Mouse (Mus musculus): ENCODE results near the gene Cmtm4.

DNA sequence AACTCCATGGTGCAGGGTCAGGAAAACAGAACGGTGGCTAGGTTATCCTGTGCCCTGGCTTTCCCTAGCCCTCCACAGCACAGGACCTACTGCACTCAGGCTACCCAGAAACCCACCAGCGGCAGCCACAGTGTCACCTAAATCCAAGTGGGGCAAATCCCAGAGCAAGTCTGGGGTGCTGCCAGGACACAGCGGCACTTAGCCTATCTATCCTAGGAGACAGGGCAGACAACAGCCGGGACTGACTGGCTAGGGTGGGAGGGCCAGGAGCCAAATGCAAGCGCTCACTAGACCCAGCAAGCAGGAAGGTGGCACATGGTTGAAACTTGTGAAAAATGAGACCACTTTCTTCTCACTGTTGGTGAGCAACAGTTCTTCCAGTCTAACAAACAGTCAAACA is 46.6 kb downstream of the Cmtm4 start:
- no peak for TF ChIP-seq CTCF (IDR thresholded peaks at IDR 0.05; ENCODE audit: low read depth)
- TF ChIP-seq EP300 (IDR thresholded peaks at IDR 0.05; ENCODE audit: low read depth) = no peak

All from liver, embryonic 14.5 days (tissue).